Mouse (Mus musculus): ENCODE measurements at regions not wholly inside any gene's neighbourhood (a gene's known extent, or its start where the extent isn't known, plus 50 kb on each side); places are given as distances from the start of the nearest gene placed in this dataset.

DNA sequence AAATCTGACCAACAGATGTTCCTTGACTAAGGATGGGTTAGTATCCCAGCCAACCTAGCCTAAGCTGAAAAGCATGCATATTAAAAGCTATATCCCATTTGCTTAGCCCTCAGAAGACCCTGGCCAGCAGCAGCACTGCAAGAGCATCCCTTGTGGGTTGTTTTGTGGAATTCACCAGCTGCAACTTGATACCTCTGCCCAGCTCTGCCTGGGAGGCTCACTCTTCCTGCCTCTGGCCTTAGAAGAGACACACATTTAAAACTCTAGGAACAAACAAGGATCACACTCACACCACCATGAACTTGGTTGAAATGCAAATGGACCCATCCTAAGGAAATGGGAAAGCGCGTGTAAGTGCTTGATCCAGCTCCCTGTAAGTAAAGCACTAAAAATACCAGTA lies 107.7 kb upstream of the Arl4c start:
- no peak for DNase-seq (ENCODE audit: low spot score in 2 of 2)

DNA sequence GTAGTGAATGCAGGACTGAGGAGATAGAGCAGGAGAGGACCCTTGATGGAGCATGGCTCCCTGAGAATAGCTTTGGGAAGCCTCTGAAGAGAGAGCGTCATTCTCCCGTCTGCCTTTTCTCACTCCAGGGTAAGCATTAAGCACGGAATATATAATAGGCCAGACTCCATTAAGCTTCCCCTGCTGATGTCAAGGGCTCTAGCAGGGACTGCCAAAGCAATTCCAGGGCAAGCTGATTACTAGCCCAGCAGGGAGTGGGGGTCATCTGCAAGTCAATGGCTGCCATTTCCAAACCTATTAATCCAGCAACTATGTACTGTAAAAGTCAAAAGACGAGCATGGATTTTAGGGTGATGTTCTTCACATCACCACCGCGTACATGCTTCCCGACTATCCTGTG lies 111.2 kb upstream of the Arl4c start:
- no peak for DNase-seq (ENCODE audit: low spot score in 2 of 2)

GRCm38 (mm10) chr1:88816376-88816945 lies 114.4 kb upstream of the Arl4c start:
- DNase-seq (ENCODE audit: low spot score in 2 of 2) = no peak

GRCm38 (mm10) chr1:88825215-88825614 lies 123.2 kb upstream of the Arl4c start:
- DNase-seq (ENCODE audit: low spot score in 2 of 2) = no peak

DNA sequence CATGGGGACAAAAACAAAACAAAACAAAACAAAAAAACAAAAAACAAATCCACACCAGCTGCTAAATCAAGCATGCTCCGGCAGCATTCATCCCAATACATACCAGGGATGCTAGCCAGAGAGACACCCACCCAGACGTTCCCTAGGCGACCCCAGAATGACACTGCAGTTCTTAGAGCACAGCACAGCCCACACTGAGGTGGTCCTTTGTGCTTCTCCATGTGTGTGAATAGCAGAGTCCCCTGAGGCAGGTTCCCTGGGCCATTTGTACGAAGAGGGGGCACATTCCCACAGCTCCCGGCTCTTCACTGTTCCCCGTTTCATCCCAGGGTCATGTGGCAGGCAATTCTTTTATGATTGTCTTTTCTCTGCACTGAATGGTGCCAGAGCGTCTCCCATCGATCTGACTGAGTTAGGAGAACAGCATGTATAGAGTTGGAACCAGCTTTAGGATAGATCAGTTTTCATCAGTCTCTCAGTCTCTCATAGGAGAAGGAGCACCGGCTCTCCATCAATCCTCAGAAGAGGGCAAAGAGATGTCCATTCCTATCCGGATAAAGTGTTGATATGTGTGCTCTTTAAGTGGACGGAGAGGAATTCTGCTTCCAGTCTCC lies 136.7 kb upstream of the Arl4c start:
- DNase-seq (ENCODE audit: low spot score in 2 of 2) = no peak

- DNase-seq (ENCODE audit: low spot score in 2 of 2) = no peak
Observed at GRCm38 (mm10) chr1:88839407-88839976, 137.5 kb upstream of the Arl4c start.

DNA sequence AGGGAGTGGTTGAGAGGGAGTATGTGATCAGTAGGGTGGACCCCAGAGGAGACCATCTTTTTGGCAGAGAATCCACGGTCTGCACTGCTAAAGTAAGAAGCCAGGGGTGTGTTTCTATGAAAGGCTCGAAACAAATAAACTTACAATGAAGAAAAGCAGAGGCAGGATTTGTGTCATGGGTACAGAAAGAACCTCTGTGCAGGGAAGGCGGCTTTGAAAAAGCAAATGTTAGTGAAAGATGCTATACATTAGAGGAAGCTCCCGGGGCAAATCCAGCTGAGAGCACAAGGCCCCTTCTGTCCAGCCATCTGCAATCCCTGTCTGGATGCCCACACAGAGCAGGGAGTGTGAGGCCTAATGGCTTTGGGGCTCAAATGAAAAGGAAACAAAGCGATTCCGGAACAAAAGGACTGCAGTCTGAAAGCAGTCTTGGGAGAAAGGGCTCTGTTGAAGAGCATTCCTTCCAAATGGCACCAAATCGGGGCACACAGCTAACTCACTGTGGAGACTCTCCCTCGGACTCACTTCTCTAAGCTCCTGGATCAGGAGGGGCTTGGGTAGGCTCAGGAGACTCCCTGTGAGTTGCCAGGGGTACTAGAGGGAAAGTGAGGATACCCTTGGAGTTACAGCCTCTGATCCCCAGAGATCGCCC lies 138.1 kb upstream of the Arl4c start:
- no peak for DNase-seq (ENCODE audit: low spot score in 2 of 2)

DNA sequence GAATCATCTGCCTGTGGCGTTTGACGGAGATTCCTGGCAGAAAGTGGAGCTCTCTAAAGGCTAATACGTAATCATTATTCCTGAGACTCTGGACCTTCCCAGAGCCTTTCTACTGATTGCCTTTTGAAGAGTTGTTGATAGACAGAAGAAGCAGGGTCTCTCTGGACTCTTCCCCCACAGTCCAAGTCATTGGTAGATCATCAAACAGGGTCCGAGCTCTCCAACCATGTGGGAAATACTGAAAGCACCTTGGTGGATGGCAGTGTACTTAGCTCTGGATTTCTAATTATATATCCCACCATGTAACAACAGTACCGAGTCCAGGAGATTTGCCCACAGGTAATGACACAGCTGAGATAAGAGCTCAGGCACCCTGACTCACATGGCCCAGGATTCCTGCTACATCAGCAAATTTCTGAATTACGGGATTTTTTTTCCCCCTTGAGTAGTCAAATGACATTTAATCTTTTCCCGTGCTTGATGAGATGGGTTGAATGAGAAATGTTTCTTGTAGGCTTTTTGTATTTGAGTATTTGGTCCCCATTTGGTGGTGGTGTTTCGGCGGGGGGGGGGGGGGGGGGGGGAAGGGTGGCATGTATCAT lies 139.1 kb upstream of the Arl4c start:
- DNase-seq (ENCODE audit: low spot score in 2 of 2) = no peak

GRCm38 (mm10) chr1:88847333-88848091 lies 145.5 kb upstream of the Arl4c start:
- no peak for DNase-seq (ENCODE audit: low spot score in 2 of 2)

GRCm38 (mm10) chr1:88848246-88848645 lies 146.2 kb upstream of the Arl4c start:
- DNase-seq (ENCODE audit: low spot score in 2 of 2) = no peak

GRCm38 (mm10) chr1:88849421-88849820 lies 147.4 kb upstream of the Arl4c start:
- no peak for DNase-seq (ENCODE audit: low spot score in 2 of 2)

DNA sequence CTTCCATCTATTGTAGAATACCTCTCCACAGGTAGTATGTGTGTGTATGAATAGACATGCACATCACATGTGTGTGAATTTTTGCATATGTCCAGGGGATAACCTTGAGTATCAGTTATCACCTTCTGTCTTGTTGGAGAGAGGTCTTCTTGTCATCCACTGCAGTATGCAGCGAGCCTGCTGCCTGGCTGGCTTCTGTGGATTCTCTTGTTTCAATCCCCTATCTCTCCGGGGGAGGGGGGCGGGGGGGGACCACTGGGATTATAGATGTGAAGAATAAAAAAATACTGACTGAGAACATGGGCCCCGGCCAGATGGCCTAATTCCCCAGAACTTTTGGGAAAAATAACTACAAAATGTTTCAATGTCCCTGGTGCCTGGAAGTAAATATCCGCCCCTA lies 149.9 kb upstream of the Arl4c start:
- no peak for DNase-seq (ENCODE audit: low spot score in 2 of 2)

- DNase-seq (ENCODE audit: low spot score in 2 of 2) = no peak
Observed at GRCm38 (mm10) chr1:88860871-88861589, 159.0 kb upstream of the Arl4c start.

GRCm38 (mm10) chr1:88861590-88861935 lies 159.5 kb upstream of the Arl4c start:
- DNase-seq (ENCODE audit: low spot score in 2 of 2) = no peak

DNA sequence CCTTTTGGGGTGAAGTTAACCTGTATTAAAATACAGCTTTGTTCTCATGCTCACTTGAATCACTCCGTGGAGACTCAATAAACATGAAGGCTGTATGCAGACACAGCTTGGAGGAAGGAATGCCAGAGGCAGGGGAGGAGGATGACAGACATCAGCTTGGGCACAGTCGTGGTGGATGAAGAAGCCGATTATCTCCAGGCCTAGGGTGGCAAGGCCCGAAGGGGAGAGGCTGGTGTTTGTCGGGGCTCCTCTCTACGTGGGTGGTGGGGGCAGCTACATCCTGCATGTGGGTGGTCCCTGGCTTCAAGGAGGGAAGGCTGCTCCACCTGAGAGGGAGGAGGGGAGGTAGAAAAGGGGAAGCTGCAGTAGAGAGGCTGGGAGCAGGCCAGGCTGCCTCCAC lies 163.4 kb upstream of the Arl4c start:
- no peak for DNase-seq (ENCODE audit: low spot score in 2 of 2)

DNA sequence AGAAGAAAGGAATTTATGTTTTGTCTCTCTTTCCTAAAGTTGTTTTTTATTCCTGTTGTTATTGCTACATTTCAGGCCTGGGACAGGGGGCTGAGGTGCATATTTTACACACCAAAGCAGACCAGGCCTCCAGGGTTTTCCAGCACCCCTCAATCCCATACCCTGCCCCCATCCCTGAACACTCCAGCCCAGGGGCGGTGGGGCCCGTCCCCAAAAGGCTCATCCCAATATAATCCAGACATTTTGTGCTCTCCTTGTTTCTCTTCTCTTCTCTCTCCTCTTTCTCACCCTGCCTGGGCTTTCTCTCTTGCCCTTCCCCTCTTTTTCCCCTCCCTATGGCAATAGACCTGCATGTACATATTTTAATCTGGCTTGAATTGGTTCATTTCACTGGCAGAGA lies 164.6 kb upstream of the Arl4c start:
- no peak for DNase-seq (ENCODE audit: low spot score in 2 of 2)

DNA sequence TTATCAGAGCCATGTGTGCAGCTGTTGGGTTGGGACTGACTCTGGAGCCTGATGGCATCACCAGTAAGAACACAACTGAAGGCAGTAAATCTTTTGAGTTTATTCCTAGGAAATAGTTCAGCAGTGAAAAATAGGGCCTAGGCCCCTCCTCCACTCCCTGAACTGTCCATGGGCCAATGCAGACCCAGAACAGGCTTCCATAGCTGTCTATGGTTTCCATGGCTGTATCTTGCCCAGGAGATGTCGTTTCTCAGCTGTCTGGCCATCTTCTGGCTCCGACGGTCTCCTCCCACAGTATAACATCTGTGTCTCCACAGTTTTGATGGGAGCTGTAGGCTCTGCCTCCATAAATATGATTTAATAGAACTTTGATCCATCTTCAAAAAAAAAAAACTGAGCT lies 165.1 kb upstream of the Arl4c start:
- DNase-seq (ENCODE audit: low spot score in 2 of 2) = no peak

DNA sequence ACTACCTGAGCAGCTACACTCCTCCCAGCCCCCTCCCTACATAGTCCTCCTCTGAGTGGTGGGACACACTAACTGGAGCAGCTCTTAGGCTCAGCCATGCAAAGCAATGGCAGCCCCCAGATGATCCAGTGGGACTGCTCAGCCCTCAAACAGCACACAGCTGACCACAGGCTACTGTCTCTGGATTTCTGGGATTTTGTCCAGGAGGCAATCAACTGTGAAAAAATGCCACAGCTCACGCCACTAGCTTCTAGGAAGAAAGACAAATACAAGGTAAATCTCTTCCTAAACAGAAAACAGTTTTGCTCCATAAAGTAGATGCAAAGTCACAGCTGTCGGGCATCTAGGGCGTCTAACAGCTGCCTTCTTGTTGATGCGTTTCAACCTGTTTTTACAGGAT lies 167.9 kb upstream of the Arl4c start:
- DNase-seq (ENCODE audit: low spot score in 2 of 2) = no peak

DNA sequence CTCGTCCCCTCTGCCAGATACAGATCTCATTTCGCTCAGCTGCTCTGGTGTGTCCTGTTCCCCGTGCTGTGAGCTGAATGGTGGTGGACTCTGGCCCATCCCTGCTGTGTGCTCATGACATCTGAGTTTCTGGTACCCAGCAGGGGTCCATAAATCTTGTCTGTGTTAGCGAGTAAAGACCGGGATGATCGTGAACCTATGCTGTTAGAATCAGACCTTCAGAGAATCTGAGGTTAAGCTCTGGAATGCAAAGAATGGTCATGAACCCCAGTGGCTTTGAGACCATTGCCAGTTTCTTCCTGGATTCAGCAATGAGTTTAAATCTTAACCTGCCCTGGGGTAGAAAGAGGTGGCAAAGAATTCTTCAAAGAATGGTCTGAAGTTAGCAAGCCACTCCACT lies 173.3 kb upstream of the Arl4c start:
- no peak for DNase-seq (ENCODE audit: low spot score in 2 of 2)

DNA sequence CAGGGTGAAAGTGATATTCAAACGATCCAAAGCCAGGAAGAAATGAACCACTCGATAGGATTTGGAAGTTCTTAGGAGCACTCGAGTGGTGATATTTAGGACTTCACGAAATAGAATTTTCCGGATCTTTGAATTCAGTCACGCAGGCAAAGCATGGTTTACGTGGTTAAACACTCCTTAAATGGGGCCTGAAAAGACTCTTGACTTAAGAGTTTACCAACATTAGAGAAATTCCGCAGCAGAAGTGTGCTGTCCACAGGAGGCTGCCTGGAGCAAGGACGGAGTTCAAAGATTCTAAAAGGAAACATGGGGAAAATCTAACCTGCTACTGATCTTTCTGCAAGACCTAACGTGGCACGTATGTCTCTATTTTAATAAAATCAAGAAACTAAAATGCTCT lies 175.4 kb upstream of the Arl4c start:
- no peak for DNase-seq (ENCODE audit: low spot score in 2 of 2)

- no peak for DNase-seq (ENCODE audit: low spot score in 2 of 2)
Observed at GRCm38 (mm10) chr1:88878831-88879230, 176.8 kb upstream of the Arl4c start.

DNA sequence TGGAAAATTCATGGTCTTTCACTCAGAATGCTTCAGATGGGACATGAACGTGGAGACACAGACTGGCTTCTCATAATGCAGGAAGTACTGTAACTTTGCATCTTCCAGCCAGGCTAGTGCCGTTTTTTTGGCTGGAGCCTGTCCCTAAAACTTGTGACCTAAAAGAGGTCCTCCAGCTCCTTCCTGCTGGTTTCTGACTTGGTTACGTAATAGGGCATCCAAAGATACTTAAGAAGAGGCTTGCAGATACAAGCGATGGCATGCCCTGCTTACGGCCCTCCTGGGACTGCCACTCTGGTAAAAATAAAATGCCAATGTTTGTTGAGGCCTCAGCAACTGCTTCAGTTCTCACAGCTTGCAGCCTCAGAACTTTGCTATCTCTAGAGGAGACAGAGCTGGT lies 177.3 kb upstream of the Arl4c start:
- DNase-seq (ENCODE audit: low spot score in 2 of 2) = no peak

Data from spleen, postnatal 10 days (tissue).